Mouse (Mus musculus) v-Abl transformed pro-B cells (cell line): ENCODE measurements around the gene Scn4b.

Source experiments
- in situ Hi-C, 2 experiments: fragments of 400-800 bp; cut with MboI; formaldehyde crosslinking; loops; one replicate each; pipeline ENCODE4 v1.15.1; 2025; ENCODE audit not compliant: unreplicated experiment in 2 of 2

Gene Scn4b

GRCm38 (mm10) chr9:45138191-45139032, at the start of gene Scn4b:
TSS of gene Scn4b (plus strand) at chr9:45138395.
- in situ Hi-C loops, result loop anchor here in 1 of 2 experiments (10.0 kb wide), 1 partner anchor 164 kb away; no protein-coding TSS in a partner anchor

DNA sequence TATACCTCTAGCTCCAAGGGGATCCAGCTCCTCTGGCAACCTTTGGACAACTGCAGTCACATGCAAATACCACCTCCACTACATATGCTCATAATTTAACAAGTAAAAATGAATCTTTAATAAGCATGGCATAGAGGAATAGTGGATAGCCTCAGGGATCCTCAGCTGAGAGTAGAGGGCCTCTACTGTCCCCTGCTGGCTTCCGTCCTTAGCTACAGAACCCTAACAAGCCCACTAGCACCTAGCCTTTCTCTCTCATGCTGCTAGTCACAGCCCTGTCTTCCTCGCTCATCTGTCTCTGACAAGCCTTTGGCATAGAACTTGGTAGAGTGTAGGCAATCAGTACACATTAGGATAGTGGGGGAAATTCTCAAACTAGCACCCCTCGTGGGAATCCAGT, 47.4 kb upstream of the Scn4b start:
- in situ Hi-C loops, result no loop called here

- in situ Hi-C loops, result no loop called here
These were observed 45.6 kb upstream of the Scn4b start for GRCm38 (mm10) chr9:45092641-45093040.

- in situ Hi-C loops, result no loop called here
These were observed 42.9 kb upstream of the Scn4b start for GRCm38 (mm10) chr9:45095149-45095937.

GRCm38 (mm10) chr9:45097877-45098276, 40.3 kb upstream of the Scn4b start:
- in situ Hi-C loops, result no loop called here

GRCm38 (mm10) chr9:45098426-45098825, 39.8 kb upstream of the Scn4b start:
- in situ Hi-C loops, result no loop called here

GRCm38 (mm10) chr9:45102528-45102927, 35.7 kb upstream of the Scn4b start:
- in situ Hi-C loops, result no loop called here

GRCm38 (mm10) chr9:45103211-45103979, 34.8 kb upstream of the Scn4b start:
- in situ Hi-C loops, result no loop called here

DNA sequence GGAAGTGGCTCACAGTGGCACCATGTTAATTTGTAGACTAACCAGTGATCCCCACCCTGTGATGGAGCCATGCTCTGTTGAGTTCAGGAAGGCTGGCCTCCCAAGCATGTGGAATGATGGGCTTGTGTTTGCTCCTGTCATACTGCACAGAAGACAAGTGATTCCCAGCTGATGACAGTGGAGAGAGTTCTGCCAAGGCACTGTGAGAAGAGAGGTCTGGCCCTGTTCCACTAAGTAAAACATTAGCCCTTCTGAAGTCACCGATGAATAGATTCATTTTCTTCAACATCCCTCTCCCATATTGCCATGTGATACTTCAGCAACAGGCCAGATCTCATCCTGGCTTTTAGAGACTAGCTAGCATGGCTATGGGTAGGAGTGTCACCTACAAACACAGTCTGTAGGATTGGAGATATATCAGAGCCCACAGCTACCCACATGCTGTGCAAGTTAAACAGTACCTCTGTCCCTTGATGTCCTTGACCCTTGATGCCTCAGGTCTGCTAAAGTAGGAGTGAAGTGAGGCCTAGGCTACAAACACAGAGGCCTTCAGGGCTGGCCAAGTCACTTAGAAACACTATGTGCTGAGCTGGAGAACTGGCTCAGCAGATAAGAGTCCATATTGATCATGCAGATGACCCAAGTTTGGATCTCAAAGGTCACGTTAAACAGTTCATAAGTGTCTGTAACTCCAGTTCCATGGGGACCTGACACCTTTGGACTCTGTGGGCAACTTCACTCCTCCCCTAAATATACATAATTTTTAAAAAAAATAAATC, 32.4 kb upstream of the Scn4b start:
- in situ Hi-C loops, result no loop called here

- in situ Hi-C loops, result loop anchor here (5.0 to 10.0 kb wide), 3 partner anchors 58 to 88 kb away; partner anchors contain the start of gene Mpzl3 (in 2 of the 2)
These were observed 22.5 kb upstream of the Scn4b start for GRCm38 (mm10) chr9:45115706-45116105.

DNA sequence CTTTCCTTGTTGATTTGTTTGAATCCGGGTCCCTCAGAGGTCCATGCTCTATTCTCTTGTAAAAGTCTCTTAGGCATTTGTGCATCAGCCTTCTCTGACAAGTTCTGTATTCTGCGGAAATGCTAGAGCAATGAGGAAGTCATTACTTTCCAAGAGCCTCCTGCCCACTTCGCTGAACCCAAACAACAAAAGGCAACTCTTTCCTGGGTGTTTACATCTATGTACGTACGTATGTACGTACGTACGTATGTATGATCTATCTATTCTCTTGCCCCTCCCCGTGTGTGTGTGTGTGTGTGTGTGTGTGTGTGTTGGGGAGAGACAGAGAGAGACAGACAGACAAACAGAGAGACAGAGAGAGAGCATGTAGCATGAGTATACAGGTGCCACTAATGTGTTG, 21.4 kb upstream of the Scn4b start:
- in situ Hi-C loops, result loop anchor here (5.0 to 10.0 kb wide), 3 partner anchors 60 to 90 kb away; partner anchors contain the start of gene Mpzl3 (in 2 of the 2)

DNA sequence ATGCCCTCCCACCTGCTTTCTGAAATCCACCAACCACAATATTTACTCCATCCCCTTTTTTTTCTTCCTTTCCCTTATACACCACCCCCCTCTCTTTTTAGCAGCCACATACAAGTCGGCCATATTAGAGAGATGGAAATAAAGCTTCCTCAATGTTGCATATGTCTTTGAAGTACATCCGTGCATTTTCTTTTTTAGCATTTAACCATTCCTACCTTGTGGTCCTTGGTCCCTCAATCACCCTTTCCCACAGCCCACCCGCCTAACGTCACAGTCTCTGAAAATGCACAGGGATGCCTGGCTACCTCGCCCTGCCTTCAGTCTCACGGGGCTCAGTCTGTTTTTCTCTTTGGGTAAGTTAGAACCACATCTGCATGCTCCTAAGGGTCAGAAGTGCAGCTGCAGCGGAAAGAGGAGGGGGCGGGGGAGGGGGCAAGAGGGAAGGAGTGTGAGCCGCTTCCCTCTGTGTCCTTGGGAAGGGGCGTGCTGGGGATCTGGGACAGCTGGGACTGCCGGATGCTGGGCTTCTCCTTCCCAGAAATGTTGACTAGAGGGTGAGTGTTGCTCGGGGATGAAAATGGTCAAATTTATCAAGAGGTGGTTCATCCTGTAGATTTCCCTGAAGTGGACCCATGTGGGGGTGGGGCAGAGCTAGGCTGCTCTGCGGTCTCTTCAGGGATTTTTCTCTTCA, 20.3 kb upstream of the Scn4b start, which contains the start of gene Scn2b:
TSS of gene Scn2b (plus strand) at position 42 of the 691 bp plus-strand sequence.
- in situ Hi-C loops, result loop anchor here (5.0 to 10.0 kb wide), 3 partner anchors 61 to 91 kb away; partner anchors contain the start of gene Mpzl3 (in 2 of the 2)

DNA sequence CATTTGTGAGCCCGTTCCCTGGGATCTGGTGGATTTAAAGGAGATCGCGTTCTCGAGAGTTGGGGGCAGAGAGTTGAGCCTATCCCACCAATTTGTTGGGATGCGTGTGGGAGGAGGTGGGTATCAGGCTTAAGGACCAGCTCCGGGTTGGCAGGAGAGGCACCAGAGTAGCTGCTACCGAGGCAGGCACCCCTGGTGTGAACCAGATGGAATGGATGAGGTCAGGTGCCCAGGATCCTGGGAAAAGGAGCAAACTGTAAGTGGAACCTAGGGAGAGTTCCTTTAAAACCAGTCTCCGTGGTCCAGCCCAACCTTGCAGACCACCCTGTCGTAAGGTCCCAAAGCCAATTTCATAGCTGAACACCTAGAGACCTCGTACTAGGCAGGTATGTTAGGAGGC, 19.6 kb upstream of the Scn4b start:
- in situ Hi-C loops, result loop anchor here (5.0 to 10.0 kb wide), 3 partner anchors 61 to 91 kb away; partner anchors contain the start of gene Mpzl3 (in 2 of the 2)

DNA sequence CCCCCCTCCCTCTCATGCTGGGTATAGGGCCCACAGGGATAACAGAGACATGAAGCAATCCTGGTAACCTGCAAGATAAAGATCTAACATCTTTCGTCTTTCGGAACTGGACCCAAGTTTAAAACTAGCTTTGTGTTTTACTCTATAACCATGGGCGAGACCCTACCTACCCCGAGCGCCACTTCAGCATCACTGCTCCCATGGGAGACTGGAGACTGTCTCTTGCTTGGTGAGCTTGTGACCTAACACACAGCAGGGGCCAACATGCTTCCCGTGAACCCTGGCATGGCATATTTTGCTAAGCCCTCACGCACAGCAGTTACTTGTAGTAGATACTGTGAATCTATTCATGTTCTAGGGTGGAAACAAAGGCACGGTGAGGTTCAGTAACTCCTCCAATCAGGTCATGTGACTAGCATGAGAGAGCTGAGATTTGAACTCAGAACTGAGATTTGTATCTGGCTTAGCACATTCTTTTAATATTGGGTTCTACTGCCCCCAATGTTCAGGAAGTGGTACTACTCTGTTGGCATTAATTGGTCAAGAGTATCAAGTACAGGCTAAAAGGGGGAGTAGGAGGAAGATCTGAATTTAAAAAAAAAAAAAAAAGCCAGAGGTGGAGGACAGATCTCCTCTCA, 18.8 kb upstream of the Scn4b start:
- in situ Hi-C loops, result loop anchor here (5.0 to 10.0 kb wide), 3 partner anchors 62 to 92 kb away; partner anchors contain the start of gene Mpzl3 (in 2 of the 2)

DNA sequence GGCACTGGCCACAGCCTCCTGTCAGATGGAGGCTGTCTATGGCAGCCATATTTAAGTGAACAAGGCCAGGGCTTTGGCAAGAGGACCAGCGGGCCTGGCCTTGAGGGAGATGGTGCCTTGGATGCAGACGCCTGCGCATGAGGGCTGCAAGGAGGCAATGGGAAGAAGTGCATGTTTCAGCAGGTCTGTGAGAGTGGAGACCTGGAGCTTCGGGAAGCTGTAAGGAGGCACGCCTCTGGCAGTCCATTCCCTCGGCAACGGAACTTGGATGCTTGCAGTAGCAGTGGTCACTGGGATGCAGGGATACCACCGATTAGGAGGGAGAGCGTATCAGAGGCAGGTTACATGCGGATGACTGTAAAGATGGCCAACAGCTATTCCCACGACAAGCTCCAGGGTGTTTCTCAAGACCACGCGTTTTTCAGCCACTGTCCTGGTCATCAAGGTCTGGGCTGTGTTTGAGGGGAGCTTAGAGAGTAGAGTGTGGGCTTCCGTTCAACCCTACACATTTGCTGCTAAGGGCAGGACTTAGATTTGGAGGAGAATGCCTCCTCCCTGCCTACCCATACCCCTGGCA, 18.2 kb upstream of the Scn4b start:
- in situ Hi-C loops, result loop anchor here (5.0 to 10.0 kb wide), 3 partner anchors 63 to 93 kb away; partner anchors contain the start of gene Mpzl3 (in 2 of the 2)

GRCm38 (mm10) chr9:45120567-45120966, 17.6 kb upstream of the Scn4b start:
- in situ Hi-C loops, result no loop called here

GRCm38 (mm10) chr9:45121001-45121400, 17.2 kb upstream of the Scn4b start:
- in situ Hi-C loops, result no loop called here

DNA sequence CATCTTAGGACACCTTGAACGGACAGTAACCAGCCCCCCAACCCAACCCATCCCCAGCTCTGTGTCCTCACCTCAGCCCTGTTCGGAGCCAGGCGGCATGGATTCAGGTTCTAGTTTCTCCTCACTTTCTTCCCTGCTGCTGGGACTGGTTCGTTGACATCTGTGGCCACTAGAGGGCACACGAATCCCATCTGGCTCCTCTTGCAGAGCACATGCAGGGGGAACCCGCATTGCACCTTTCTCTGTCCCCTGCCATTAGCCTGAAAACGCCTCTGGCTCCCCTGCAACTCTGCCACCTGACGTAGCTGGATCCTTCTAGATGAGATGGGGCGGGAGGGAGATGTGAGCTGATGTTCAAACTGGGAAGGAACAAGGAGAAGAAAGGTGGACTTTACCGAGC, 16.4 kb upstream of the Scn4b start:
- in situ Hi-C loops, result no loop called here
